Mouse (Mus musculus) embryonic facial prominence, embryonic 12.5 days (tissue): Measurements from ENCODE around the gene Gpatch1. TPM values are rescaled to one million over a fixed set of nuclear protein-coding genes. Genes with fewer than 3 reads are reported as not detected.
"Not testable (repeated sequence)": the region's sequence is repeated elsewhere in the genome, so short reads cannot be mapped to it uniquely, and the experiment has no call there.

ENCODE experiments used
- ATAC-seq: fragments of 200-750 bp; cut with Nextera tagmentation; 2 replicates; pipeline ENCODE4 v1.8.0; 2017; ENCODE audit not compliant: insufficient number of reproducible peaks, insufficient read depth, low FRiP score, low TSS enrichment
- H3K27ac ChIP-seq: fragments of 300-500 bp; sonication (generic); 2 replicates; pipeline ENCODE4 v1.5.1; 2016; ENCODE audit warnings: mild to moderate bottlenecking
- H3K27me3 ChIP-seq: fragments of 300-500 bp; sonication (generic); 2 replicates; pipeline ENCODE4 v1.6.1; 2016; ENCODE audit warnings: mild to moderate bottlenecking, moderate library complexity
- H3K36me3 ChIP-seq: fragments of 300-500 bp; sonication (generic); 2 replicates; pipeline ENCODE4 v1.6.1; 2016; ENCODE audit warnings: mild to moderate bottlenecking
- H3K4me1 ChIP-seq: fragments of 300-500 bp; sonication (generic); 2 replicates; pipeline ENCODE4 v1.6.1; 2016
- H3K4me2 ChIP-seq: fragments of 300-500 bp; sonication (generic); replicated peaks from 2 replicates; pipeline ENCODE4 v1.6.1; 2016; ENCODE audit warnings: mild to moderate bottlenecking, moderate library complexity
- H3K4me3 ChIP-seq: fragments of 300-500 bp; sonication (generic); 2 replicates; pipeline ENCODE4 v1.5.1; 2016; ENCODE audit warnings: mild to moderate bottlenecking
- H3K9ac ChIP-seq: fragments of 300-500 bp; sonication (generic); 2 replicates; pipeline ENCODE4 v1.6.1; 2016; ENCODE audit warnings: mild to moderate bottlenecking, moderate library complexity
- H3K9me3 ChIP-seq: fragments of 300-500 bp; sonication (generic); 2 replicates; pipeline ENCODE4 v1.6.1; 2016; ENCODE audit warnings: mild to moderate bottlenecking, moderate library complexity
- WGBS: fragments of 180-500 bp; shearing (Covaris S2); methylation state at CpG from one replicate; pipeline ENCODE4 v1.1.7; 2016; 5-methylcytosine and 5-hydroxymethylcytosine counted together
- polyA plus RNA-seq: library from polyadenylated mRNA; unstranded; fragments of >200 nt; fragmentation: Nextera tagmentation; extraction: Ambion mirVana; gene quantifications from 2 replicates; pipeline ENCODE4 v1.2.1, GENCODE M21; 2016

Gene Gpatch1
- polyA plus RNA-seq, 1 experiment from 2014 or later, result 19.6 TPM

- Histone ChIP-seq H3K4me2 (peak overlapping the region; percentile 66), H3K4me3 (peak overlapping the region; percentile 34), H3K36me3 (peaks cover 3% of the 10 kb centered on the region; the same call in 1 of the 2 replicates), H3K27ac (peak overlapping the region; percentile 5; the same call in 1 of the 2 replicates), H3K4me1 (no peaks in the 10 kb centered on the region), H3K9ac (0 out of 2 replicates have a peak overlapping the region, but pooled peaks have one; percentile 8), H3K27me3 (no peaks in the 10 kb centered on the region), H3K9me3 (peaks cover 5% of the 10 kb centered on the region; the same call in 1 of the 2 replicates)
- 7% methylated on average over 21 of the region's 21 CpGs for WGBS
- ATAC-seq, result 0 out of 2 replicates have a peak, but pooled peaks have one; percentile 52
Observed at GRCm38 (mm10) chr7:35269443-35270024, 48.7 kb downstream of the Gpatch1 start.

- Histone ChIP-seq H3K27me3 (no peaks in the 10 kb centered on the region), H3K4me1 (no peaks in the 10 kb centered on the region), H3K9ac (no peak overlapping the region), H3K27ac (no peak overlapping the region), H3K4me2 (no peak overlapping the region), H3K9me3 (no peaks in the 10 kb centered on the region), H3K36me3 (no peaks in the 10 kb centered on the region), H3K4me3 (no peak overlapping the region)
- 70% methylated on average over 5 of the region's 5 CpGs for WGBS
- ATAC-seq, result no peak
Observed at GRCm38 (mm10) chr7:35267841-35268240, 50.4 kb downstream of the Gpatch1 start.

GRCm38 (mm10) chr7:35266666-35267065, 51.6 kb downstream of the Gpatch1 start:
- H3K27me3 ChIP-seq, result no peaks in the 10 kb centered on the region
- ATAC-seq, result no peak
- no peak overlapping the region for H3K27ac ChIP-seq
- no peak overlapping the region for H3K4me2 ChIP-seq
- H3K4me1 ChIP-seq, result no peaks in the 10 kb centered on the region
- H3K4me3 ChIP-seq, result no peak overlapping the region
- H3K9me3 ChIP-seq, result no peaks in the 10 kb centered on the region
- WGBS, result 76% methylated on average over 4 of the region's 4 CpGs
- H3K9ac ChIP-seq, result no peak overlapping the region
- no peaks in the 10 kb centered on the region for H3K36me3 ChIP-seq

DNA sequence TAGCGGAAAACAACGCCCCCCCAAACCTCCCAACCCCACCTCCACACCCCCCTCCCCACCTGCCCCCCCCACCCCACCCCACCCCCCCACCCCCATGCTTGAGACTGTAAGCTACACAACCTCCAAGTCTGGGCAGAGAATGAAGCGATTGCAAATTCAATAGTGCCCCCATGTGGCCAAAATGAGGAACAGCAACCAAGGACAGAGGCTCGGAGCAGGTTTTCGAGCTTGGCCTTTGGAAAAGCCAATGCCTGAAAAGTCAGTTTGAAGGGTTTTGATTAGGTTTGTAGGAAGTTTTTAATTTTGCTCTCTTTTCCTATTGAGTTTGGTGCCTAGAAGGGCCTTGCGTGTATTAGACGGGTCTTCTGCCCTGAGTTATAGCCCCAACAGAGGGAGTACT, 53.5 kb downstream of the Gpatch1 start:
- Histone ChIP-seq H3K4me2 (no peak overlapping the region), H3K9ac (no peak overlapping the region), H3K27me3 (no peaks in the 10 kb centered on the region), H3K9me3 (no peaks in the 10 kb centered on the region), H3K4me3 (no peak overlapping the region), H3K36me3 (no peaks in the 10 kb centered on the region), H3K27ac (no peak overlapping the region), H3K4me1 (no peaks in the 10 kb centered on the region)
- ATAC-seq, result no peak
- WGBS, result 8% methylated on average over 7 of the region's 7 CpGs

GRCm38 (mm10) chr7:35263595-35264489, 54.4 kb downstream of the Gpatch1 start:
- 79% methylated on average over 15 of the region's 15 CpGs for WGBS
- ATAC-seq, result no peak
- no peak overlapping the region for H3K27ac ChIP-seq
- no peak overlapping the region for H3K4me2 ChIP-seq
- H3K9ac ChIP-seq, result no peak overlapping the region
- no peaks in the 10 kb centered on the region for H3K27me3 ChIP-seq
- H3K4me1 ChIP-seq, result no peaks in the 10 kb centered on the region
- H3K4me3 ChIP-seq, result no peak overlapping the region
- H3K9me3 ChIP-seq, result no peaks in the 10 kb centered on the region
- H3K36me3 ChIP-seq, result no peaks in the 10 kb centered on the region

DNA sequence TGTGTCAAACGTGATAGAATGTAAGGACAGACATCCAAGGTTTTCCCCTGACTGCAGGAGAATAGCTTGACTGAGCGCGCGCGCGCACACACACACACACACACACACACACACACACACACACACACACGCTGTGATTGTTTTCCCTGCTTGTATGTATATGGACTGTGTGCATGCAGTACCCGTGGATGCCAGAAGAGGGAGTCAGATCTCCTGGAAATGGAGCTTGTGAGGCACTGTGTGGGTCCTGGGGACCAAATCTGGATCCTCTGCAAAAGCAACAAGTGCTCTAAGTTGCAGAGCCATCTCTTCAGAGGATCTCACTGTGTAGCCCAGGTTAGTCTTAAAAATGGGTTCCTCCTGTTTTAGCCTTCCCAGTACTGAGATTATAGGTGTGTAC, 58.9 kb downstream of the Gpatch1 start:
- WGBS, result 81% methylated on average over 8 of the region's 8 CpGs
- Histone ChIP-seq H3K36me3 (no peaks in the 10 kb centered on the region), H3K4me1 (no peaks in the 10 kb centered on the region), H3K9ac (no peak overlapping the region), H3K27me3 (no peaks in the 10 kb centered on the region), H3K4me3 (no peak overlapping the region), H3K9me3 (no peaks in the 10 kb centered on the region), H3K27ac (no peak overlapping the region), H3K4me2 (no peak overlapping the region)
- ATAC-seq, result no peak

DNA sequence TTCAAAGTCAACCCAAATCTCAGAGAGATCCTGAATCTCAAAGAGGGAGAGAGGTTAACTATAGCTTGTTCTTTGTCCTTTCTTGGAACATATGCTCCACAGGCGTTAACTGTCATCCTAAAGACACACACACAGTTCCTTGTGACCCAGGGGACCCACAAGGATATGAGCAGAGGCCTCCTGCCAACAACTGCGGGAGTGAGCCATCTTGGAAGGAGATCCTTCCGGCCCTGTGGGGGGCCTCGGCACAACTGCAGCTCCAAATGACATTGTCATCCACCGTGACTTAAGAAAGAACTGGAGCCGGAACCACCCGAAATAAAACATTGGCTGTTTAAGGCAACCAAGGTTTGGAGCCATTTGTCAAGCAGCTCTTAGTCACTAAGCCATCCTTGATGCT, 59.9 kb downstream of the Gpatch1 start:
- no peak overlapping the region for H3K4me3 ChIP-seq
- no peaks in the 10 kb centered on the region for H3K36me3 ChIP-seq
- no peaks in the 10 kb centered on the region for H3K4me1 ChIP-seq
- WGBS, result 55% methylated on average over 7 of the region's 7 CpGs
- H3K9ac ChIP-seq, result no peak overlapping the region
- H3K4me2 ChIP-seq, result no peak overlapping the region
- no peaks in the 10 kb centered on the region for H3K27me3 ChIP-seq
- no peaks in the 10 kb centered on the region for H3K9me3 ChIP-seq
- H3K27ac ChIP-seq, result no peak overlapping the region
- no peak for ATAC-seq

GRCm38 (mm10) chr7:35252041-35252558, 66.1 kb downstream of the Gpatch1 start:
- 4% methylated on average over 13 of the region's 13 CpGs for WGBS

DNA sequence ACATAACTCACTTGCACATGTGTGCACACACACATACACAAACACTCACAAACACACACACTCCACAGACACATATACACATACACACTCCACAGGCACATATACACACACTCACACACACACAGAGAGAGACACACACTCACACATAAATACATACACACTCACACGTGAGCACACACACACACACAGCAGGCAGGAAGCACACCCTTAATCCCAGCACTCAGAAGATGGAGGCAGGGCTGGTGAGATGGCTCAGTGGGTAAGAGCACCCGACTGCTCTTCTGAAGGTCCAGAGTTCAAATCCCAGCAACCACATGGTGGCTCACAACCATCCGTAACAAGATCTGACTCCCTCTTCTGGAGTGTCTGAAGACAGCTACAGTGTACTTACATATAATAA, 80.3 kb downstream of the Gpatch1 start:
- not testable (repeated sequence) for H3K4me1 ChIP-seq, H3K27ac ChIP-seq, H3K4me3 ChIP-seq, H3K4me2 ChIP-seq, ATAC-seq, H3K9me3 ChIP-seq, H3K9ac ChIP-seq, H3K27me3 ChIP-seq, H3K36me3 ChIP-seq
- 63% methylated on average over 3 of the region's 3 CpGs for WGBS

More at GRCm38 (mm10) chr7:35252041-35252558, 66.1 kb downstream of the Gpatch1 start:
- Histone ChIP-seq H3K27me3 (no peaks in the 10 kb centered on the region), H3K27ac (no peak overlapping the region), H3K4me1 (no peaks in the 10 kb centered on the region), H3K36me3 (no peaks in the 10 kb centered on the region), H3K4me2 (peak overlapping the region; percentile 31), H3K9ac (no peak overlapping the region), H3K9me3 (no peaks in the 10 kb centered on the region), H3K4me3 (peak overlapping the region; percentile 8; the same call in 1 of the 2 replicates)
- no peak for ATAC-seq

- H3K4me1 ChIP-seq, result no peaks in the 10 kb centered on the region
Observed at GRCm38 (mm10) chr7:35235308-35235707, 82.9 kb downstream of the Gpatch1 start.

GRCm38 (mm10) chr7:35234361-35235245, 83.6 kb downstream of the Gpatch1 start:
- Histone ChIP-seq H3K9ac (peak overlapping the region; percentile 45), H3K9me3 (no peaks in the 10 kb centered on the region), H3K36me3 (no peaks in the 10 kb centered on the region), H3K4me2 (peak overlapping the region; percentile 52), H3K4me3 (peak overlapping the region; percentile 54), H3K27ac (peak overlapping the region; percentile 91), H3K4me1 (no peaks in the 10 kb centered on the region), H3K27me3 (no peaks in the 10 kb centered on the region)
- ATAC-seq, result peak; percentile 88
- under 1% methylated on average over 45 of the region's 45 CpGs for WGBS

More at GRCm38 (mm10) chr7:35235308-35235707, 82.9 kb downstream of the Gpatch1 start:
- Histone ChIP-seq H3K9me3 (no peaks in the 10 kb centered on the region), H3K4me2 (peak overlapping the region; percentile 52), H3K36me3 (no peaks in the 10 kb centered on the region), H3K4me3 (peak overlapping the region; percentile 54), H3K27me3 (no peaks in the 10 kb centered on the region), H3K27ac (peak overlapping the region; percentile 88), H3K9ac (peak overlapping the region; percentile 30; the same call in 1 of the 2 replicates)
- 20% methylated on average over 9 of the region's 9 CpGs for WGBS
- no peak for ATAC-seq
